9 mouse cellular contexts compared by ENCODE assay signal in the genomic region with DNA sequence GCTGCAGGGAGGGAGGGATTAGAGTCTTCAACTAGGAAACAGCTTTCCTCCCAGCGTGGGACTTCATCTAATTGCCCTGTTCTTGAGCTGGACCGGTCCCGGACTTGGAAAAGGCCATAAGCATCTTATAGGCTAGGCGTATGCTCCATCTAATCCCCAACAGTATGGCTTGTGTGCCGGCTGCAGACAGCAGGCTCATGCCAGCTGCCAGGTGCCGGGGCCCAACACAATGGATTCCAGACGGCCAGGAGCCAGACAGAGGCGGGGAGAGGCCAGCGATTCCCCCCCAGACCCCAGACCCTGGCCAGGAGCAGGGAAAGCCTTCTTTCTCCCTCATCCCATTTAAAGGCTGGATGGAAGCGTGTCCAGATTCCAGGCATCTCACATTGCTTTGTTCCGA.
DNase-seq lines count a peak whose midpoint lies in the region; ATAC-seq and TF ChIP-seq lines count a peak whose summit lies in the region.
"Had no signal": no experiment of that assay in that cellular context is flagged by ENCODE, and none has a peak within 500 bp of the region (broad histone marks: within the 10 kb centered on the region; RNA-seq: fewer than 3 reads in every experiment).

No protein-coding gene starts in this region.

- H3K4me3 ChIP-seq in hindbrain, embryonic 10.5 days, result no peak overlapping the region
- H3K4me3 ChIP-seq in midbrain, embryonic 13.5 days (replicated peaks), result no peak overlapping the region

- no peak for TF ChIP-seq POLR2A in brain, embryonic 14.5 days (IDR thresholded peaks at IDR 0.05; ENCODE audit: borderline replicate concordance, extremely low read depth, insufficient read depth, insufficient read length, poor library complexity, severe bottlenecking)

- no peaks in the 10 kb centered on the region for H3K27me3 ChIP-seq in hindbrain, embryonic 10.5 days (ENCODE audit: insufficient read depth, poor library complexity, severe bottlenecking)
- no peaks in the 10 kb centered on the region for H3K27me3 ChIP-seq in midbrain, embryonic 13.5 days

- intact Hi-C loops in heart, postnatal 14 days (cut with DNase I), result no loop called here
- intact Hi-C loops in heart, postnatal 25 days (cut with DNase I), result no loop called here

- peak overlapping the region; percentile 41; the same call in 1 of the 2 replicates for H3K9ac ChIP-seq in midbrain, embryonic 13.5 days (replicated peaks)

- H3K9me3 ChIP-seq in hindbrain, embryonic 10.5 days, result no peaks in the 10 kb centered on the region
- H3K9me3 ChIP-seq in midbrain, embryonic 13.5 days, result no peaks in the 10 kb centered on the region
- H3K9me3 ChIP-seq: G1E had no signal

- no peaks in the 10 kb centered on the region for H3K36me3 ChIP-seq in hindbrain, embryonic 10.5 days
- H3K36me3 ChIP-seq in midbrain, embryonic 13.5 days, result no peaks in the 10 kb centered on the region
- H3K36me3 ChIP-seq: G1E had no signal

- peaks cover 7% of the 10 kb centered on the region for H3K4me1 ChIP-seq in hindbrain, embryonic 10.5 days (replicated peaks)
- peaks cover 9% of the 10 kb centered on the region for H3K4me1 ChIP-seq in midbrain, embryonic 13.5 days (replicated peaks)

- DNase-seq in brain, embryonic 14.5 days (ENCODE audit: low read depth), result peak; percentile 87
- DNase-seq in cerebellum, postnatal 14 days, result peak; percentile 57 to 58
- DNase-seq in hindbrain, embryonic 10.5 days (ENCODE audit: low spot score), result no peak
- no peak for DNase-seq in heart, postnatal 14 days
- no peak for DNase-seq in kidney, adult 18-20 months
- DNase-seq in heart, postnatal 25 days (ENCODE audit: low spot score), result no peak
- DNase-seq: heart, postnatal 36 days had no signal

- WGBS in hindbrain, embryonic 10.5 days, result 48% methylated on average over 11 of the region's 11 CpGs
- WGBS in midbrain, embryonic 13.5 days, result 14% methylated on average over 11 of the region's 11 CpGs

- no peak for TF ChIP-seq CTCF in brain, embryonic 14.5 days (IDR thresholded peaks at IDR 0.05; ENCODE audit: borderline replicate concordance, extremely low read depth, insufficient read depth, insufficient read length)

- H3K4me2 ChIP-seq in midbrain, embryonic 13.5 days (replicated peaks), result peak overlapping the region; percentile 24

- peak; percentile 95 for ATAC-seq in midbrain, embryonic 13.5 days

- H3K27ac ChIP-seq in hindbrain, embryonic 10.5 days, result peak overlapping the region; percentile 60
- peak overlapping the region; percentile 51 for H3K27ac ChIP-seq in midbrain, embryonic 13.5 days

Comparison
In these comparisons a context has a peak if more than half of its experiments do, and no peak if none do; other contexts are left out.
1. DNase-seq: peak in brain, embryonic 14.5 days (single experiment) and cerebellum, postnatal 14 days (2 of 2); none in hindbrain, embryonic 10.5 days (single experiment), heart, postnatal 14 days (0 of 2), kidney, adult 18-20 months (single experiment) and heart, postnatal 25 days (single experiment).